Mouse (Mus musculus): ENCODE measurements around the gene Slc5a1.

GRCm38 (mm10) chr5:33104876-33105275 is 857 bp downstream of the Slc5a1 start:
- TF ChIP-seq POLR2A (IDR thresholded peaks at IDR 0.05; ENCODE audit: insufficient read depth, low read depth, low read length) (no peak), CTCF (IDR thresholded peaks at IDR 0.05) (no peak), EP300 (IDR thresholded peaks at IDR 0.05; ENCODE audit: insufficient read depth, low read depth, low read length) (no peak)
